27 mouse cellular contexts compared by ENCODE assay signal in genomic region chr1:190751794-190752570, GRCm38 (mm10).
DNase-seq lines count a peak whose midpoint lies in the region; ATAC-seq lines count a peak whose summit lies in the region.
"Had no signal": no experiment of that assay in that cellular context is flagged by ENCODE, and none has a peak within 500 bp of the region (broad histone marks: within the 10 kb centered on the region; RNA-seq: fewer than 3 reads in every experiment).

No protein-coding gene starts in this region.

- no peak overlapping the region for H3K4me3 ChIP-seq in hindbrain, embryonic 10.5 days
- H3K4me3 ChIP-seq in hindbrain, embryonic 16.5 days (ENCODE audit: low read length): no peak overlapping the region
- H3K4me3 ChIP-seq in forebrain, embryonic 11.5 days (ENCODE audit: low read depth, low read length): no peak overlapping the region
- H3K4me3 ChIP-seq in midbrain, embryonic 12.5 days: no peak overlapping the region
- H3K4me3 ChIP-seq: embryonic facial prominence, embryonic 13.5 days; erythroblast, embryonic 14.5 days; heart, embryonic 13.5 days; myocyte; neural tube, embryonic 13.5 days had no signal

- 47% methylated on average over 8 of the region's 8 CpGs for WGBS in hindbrain, embryonic 10.5 days
- 35% methylated on average over 8 of the region's 8 CpGs for WGBS in hindbrain, embryonic 16.5 days
- WGBS in forebrain, embryonic 11.5 days: 28% methylated on average over 8 of the region's 8 CpGs
- 21% methylated on average over 8 of the region's 8 CpGs for WGBS in midbrain, embryonic 12.5 days

- H3K4me2 ChIP-seq in hindbrain, embryonic 16.5 days (ENCODE audit: low read length): no peak overlapping the region
- H3K4me2 ChIP-seq in forebrain, embryonic 11.5 days (ENCODE audit: low read depth, low read length, severe bottlenecking): peak overlapping the region; percentile 5; the same call in 1 of the 2 replicates
- H3K4me2 ChIP-seq in midbrain, embryonic 12.5 days (replicated peaks): peak overlapping the region; percentile 15; the same call in 1 of the 2 replicates
- H3K4me2 ChIP-seq: embryonic facial prominence, embryonic 13.5 days; heart, embryonic 13.5 days; neural tube, embryonic 13.5 days had no signal

- H3K27me3 ChIP-seq in hindbrain, embryonic 10.5 days (ENCODE audit: insufficient read depth, poor library complexity, severe bottlenecking): no peaks in the 10 kb centered on the region
- no peaks in the 10 kb centered on the region for H3K27me3 ChIP-seq in hindbrain, embryonic 16.5 days (replicated peaks; ENCODE audit: control insufficient read depth, insufficient read depth, low read length)
- H3K27me3 ChIP-seq in forebrain, embryonic 11.5 days (ENCODE audit: control insufficient read depth, insufficient read depth, low read length): no peaks in the 10 kb centered on the region
- no peaks in the 10 kb centered on the region for H3K27me3 ChIP-seq in midbrain, embryonic 12.5 days
- H3K27me3 ChIP-seq: CH12.LX; embryonic facial prominence, embryonic 13.5 days; heart, embryonic 13.5 days; neural tube, embryonic 13.5 days had no signal

- peak overlapping the region; percentile 82 for H3K27ac ChIP-seq in hindbrain, embryonic 10.5 days
- no peak overlapping the region for H3K27ac ChIP-seq in hindbrain, embryonic 16.5 days (ENCODE audit: low read depth, low read length)
- H3K27ac ChIP-seq in forebrain, embryonic 11.5 days (ENCODE audit: low read depth, low read length): peak overlapping the region; percentile 82
- peak overlapping the region; percentile 87 for H3K27ac ChIP-seq in midbrain, embryonic 12.5 days (replicated peaks)
- H3K27ac ChIP-seq: embryonic facial prominence, embryonic 13.5 days; heart, embryonic 13.5 days; hindbrain, postnatal 0 days; neural tube, embryonic 13.5 days had no signal

- H3K9ac ChIP-seq in hindbrain, embryonic 16.5 days (ENCODE audit: low read depth, low read length): no peak overlapping the region
- peak overlapping the region; percentile 3; the same call in 1 of the 2 replicates for H3K9ac ChIP-seq in forebrain, embryonic 11.5 days (ENCODE audit: low read length)
- H3K9ac ChIP-seq in midbrain, embryonic 12.5 days (replicated peaks): no peak overlapping the region
- H3K9ac ChIP-seq: embryonic facial prominence, embryonic 13.5 days; heart, embryonic 13.5 days; neural tube, embryonic 13.5 days had no signal

- peaks cover 3% of the 10 kb centered on the region; the same call in 1 of the 2 replicates for H3K9me3 ChIP-seq in hindbrain, embryonic 10.5 days
- H3K9me3 ChIP-seq in hindbrain, embryonic 16.5 days (ENCODE audit: control insufficient read depth, low read length): no peaks in the 10 kb centered on the region
- no peaks in the 10 kb centered on the region for H3K9me3 ChIP-seq in forebrain, embryonic 11.5 days (ENCODE audit: control insufficient read depth, low read length)
- 0 out of 2 replicates have a peak, but pooled peaks cover 4% of the 10 kb centered on the region for H3K9me3 ChIP-seq in midbrain, embryonic 12.5 days
- H3K9me3 ChIP-seq: embryonic facial prominence, embryonic 13.5 days; heart, embryonic 13.5 days had no signal

- peaks cover 15% of the 10 kb centered on the region for H3K4me1 ChIP-seq in hindbrain, embryonic 10.5 days (replicated peaks)
- no peaks in the 10 kb centered on the region for H3K4me1 ChIP-seq in hindbrain, embryonic 16.5 days (ENCODE audit: control insufficient read depth, insufficient read depth, low read depth, low read length)
- peaks cover 6% of the 10 kb centered on the region; the same call in 1 of the 2 replicates for H3K4me1 ChIP-seq in forebrain, embryonic 11.5 days (replicated peaks; ENCODE audit: control insufficient read depth, insufficient read depth, low read length)
- peaks cover 14% of the 10 kb centered on the region for H3K4me1 ChIP-seq in midbrain, embryonic 12.5 days
- H3K4me1 ChIP-seq: embryonic facial prominence, embryonic 13.5 days; heart, embryonic 13.5 days; neural tube, embryonic 13.5 days had no signal

- no peaks in the 10 kb centered on the region for H3K36me3 ChIP-seq in hindbrain, embryonic 10.5 days
- H3K36me3 ChIP-seq in hindbrain, embryonic 16.5 days (ENCODE audit: control insufficient read depth, insufficient read depth, low read length): no peaks in the 10 kb centered on the region
- no peaks in the 10 kb centered on the region for H3K36me3 ChIP-seq in forebrain, embryonic 11.5 days (ENCODE audit: control insufficient read depth, insufficient read depth, low read length)
- no peaks in the 10 kb centered on the region for H3K36me3 ChIP-seq in midbrain, embryonic 12.5 days
- H3K36me3 ChIP-seq: embryonic facial prominence, embryonic 13.5 days; heart, embryonic 13.5 days; neural tube, embryonic 13.5 days had no signal

- no peak for ATAC-seq in hindbrain, embryonic 16.5 days
- ATAC-seq in forebrain, embryonic 11.5 days (replicated peaks; ENCODE audit: low FRiP score): peak; percentile 92
- ATAC-seq in midbrain, embryonic 12.5 days (ENCODE audit: low FRiP score, low read depth): peak; percentile 94
- ATAC-seq: hindbrain, postnatal 0 days; intestine, postnatal 0 days had no signal

- DNase-seq in hindbrain, embryonic 10.5 days (ENCODE audit: low spot score): peak; percentile 36
- peak; percentile 27 for DNase-seq in R1 (ENCODE audit: low read depth, low spot score)
- peak; percentile 66 for DNase-seq in forebrain, embryonic 11.5 days (ENCODE audit: low spot score)
- DNase-seq in urinary bladder, postnatal 25 days (ENCODE audit: low spot score): no peak
- DNase-seq in adrenal gland, postnatal 14 days: no peak
- no peak for DNase-seq in B cell, adult 2 months
- DNase-seq: adrenal gland, postnatal 10 days; cerebellum, adult 8-10 months; cerebellum, postnatal 36 days; gastrocnemius, postnatal 10 days; heart, adult 11 months; heart, postnatal 14 days; kidney, postnatal 36 days; layer of hippocampus, postnatal 36 days; lung, postnatal 4 days; retina, postnatal 1 day; thymus, postnatal 14 days had no signal

Comparison
In these comparisons a context has a peak if more than half of its experiments do, and no peak if none do; other contexts are left out.
1. DNase-seq: peak in hindbrain, embryonic 10.5 days (single experiment), R1 (single experiment) and forebrain, embryonic 11.5 days (single experiment); none in urinary bladder, postnatal 25 days (single experiment), adrenal gland, postnatal 14 days (single experiment) and B cell, adult 2 months (0 of 2).